Mouse (Mus musculus): ENCODE measurements around the gene Tmem268. TPM values are rescaled to one million over a fixed set of nuclear protein-coding genes. Genes with fewer than 3 reads are reported as not detected.

Tmem268 gene
- polyA plus RNA-seq, 1 experiment from 2014 or later = 11.6 TPM

GRCm38 (mm10) chr4:63556665-63557064 is 1.9 kb upstream of the Tmem268 start:
- no peak overlapping the region for H3K27ac ChIP-seq
- no peak overlapping the region for H3K4me3 ChIP-seq (replicated peaks)
- H3K4me2 ChIP-seq = no peak overlapping the region
- no peak overlapping the region for H3K9ac ChIP-seq (replicated peaks)
- 71% methylated on average over 5 of the region's 5 CpGs for WGBS
- H3K27me3 ChIP-seq = no peaks in the 10 kb centered on the region
- no peaks in the 10 kb centered on the region for H3K9me3 ChIP-seq
- H3K36me3 ChIP-seq = peaks cover 35% of the 10 kb centered on the region
- peaks cover 38% of the 10 kb centered on the region for H3K4me1 ChIP-seq (replicated peaks)
- ATAC-seq (ENCODE audit: insufficient number of reproducible peaks, insufficient read depth, low FRiP score, low TSS enrichment, low read depth) = no peak

- H3K4me1 ChIP-seq (replicated peaks) = peaks cover 45% of the 10 kb centered on the region
- ATAC-seq (ENCODE audit: insufficient number of reproducible peaks, insufficient read depth, low FRiP score, low TSS enrichment, low read depth) = no peak
- H3K9ac ChIP-seq (replicated peaks) = no peak overlapping the region
- peak overlapping the region; percentile 69 for H3K4me2 ChIP-seq
- H3K9me3 ChIP-seq = no peaks in the 10 kb centered on the region
- no peaks in the 10 kb centered on the region for H3K27me3 ChIP-seq
- peaks cover 30% of the 10 kb centered on the region for H3K36me3 ChIP-seq
- no peak overlapping the region for H3K27ac ChIP-seq
- 37% methylated on average over 16 of the region's 16 CpGs for WGBS
- H3K4me3 ChIP-seq (replicated peaks) = peak overlapping the region; percentile 70
Observed at GRCm38 (mm10) chr4:63557124-63558059, 1.2 kb upstream of the Tmem268 start.

- ATAC-seq (ENCODE audit: insufficient number of reproducible peaks, insufficient read depth, low FRiP score, low TSS enrichment, low read depth) = no peak; the same call in 1 of the 2 replicates
- H3K4me3 ChIP-seq (replicated peaks) = peak overlapping the region; percentile 70
- peak overlapping the region; percentile 87 for H3K9ac ChIP-seq (replicated peaks)
- H3K9me3 ChIP-seq = no peaks in the 10 kb centered on the region
- WGBS = 40% methylated on average over 9 of the region's 9 CpGs
- H3K27ac ChIP-seq = peak overlapping the region; percentile 75
- peaks cover 24% of the 10 kb centered on the region for H3K36me3 ChIP-seq
- H3K4me1 ChIP-seq (replicated peaks) = peaks cover 48% of the 10 kb centered on the region
- no peaks in the 10 kb centered on the region for H3K27me3 ChIP-seq
- peak overlapping the region; percentile 69 for H3K4me2 ChIP-seq
Observed at GRCm38 (mm10) chr4:63559127-63559697, 631 bp downstream of the Tmem268 start.

- Histone ChIP-seq H3K9me3 (no peaks in the 10 kb centered on the region), H3K4me3 (replicated peaks) (no peak overlapping the region), H3K9ac (replicated peaks) (no peak overlapping the region), H3K36me3 (peaks cover 18% of the 10 kb centered on the region), H3K4me2 (no peak overlapping the region), H3K27me3 (no peaks in the 10 kb centered on the region), H3K4me1 (replicated peaks) (peaks cover 48% of the 10 kb centered on the region), H3K27ac (no peak overlapping the region)
- ATAC-seq (ENCODE audit: insufficient number of reproducible peaks, insufficient read depth, low FRiP score, low TSS enrichment, low read depth) = no peak
- WGBS = 79% methylated on average over 8 of the region's 8 CpGs
Observed at GRCm38 (mm10) chr4:63560079-63560478, 1.5 kb downstream of the Tmem268 start.

GRCm38 (mm10) chr4:63561861-63562675 is 3.5 kb downstream of the Tmem268 start:
- Histone ChIP-seq H3K27ac (no peak overlapping the region), H3K27me3 (no peaks in the 10 kb centered on the region), H3K9me3 (no peaks in the 10 kb centered on the region), H3K4me3 (replicated peaks) (no peak overlapping the region), H3K9ac (replicated peaks) (no peak overlapping the region), H3K4me2 (no peak overlapping the region), H3K36me3 (peaks cover 23% of the 10 kb centered on the region), H3K4me1 (replicated peaks) (peaks cover 45% of the 10 kb centered on the region)
- ATAC-seq (ENCODE audit: insufficient number of reproducible peaks, insufficient read depth, low FRiP score, low TSS enrichment, low read depth) = no peak
- 79% methylated on average over 7 of the region's 7 CpGs for WGBS

GRCm38 (mm10) chr4:63562742-63563141 is 4.2 kb downstream of the Tmem268 start:
- Histone ChIP-seq H3K36me3 (peaks cover 23% of the 10 kb centered on the region), H3K9me3 (no peaks in the 10 kb centered on the region), H3K4me2 (no peak overlapping the region), H3K9ac (replicated peaks) (no peak overlapping the region), H3K27me3 (no peaks in the 10 kb centered on the region), H3K4me1 (replicated peaks) (peaks cover 39% of the 10 kb centered on the region), H3K4me3 (replicated peaks) (no peak overlapping the region), H3K27ac (no peak overlapping the region)
- no peak for ATAC-seq (ENCODE audit: insufficient number of reproducible peaks, insufficient read depth, low FRiP score, low TSS enrichment, low read depth)
- 89% methylated on average over 4 of the region's 4 CpGs for WGBS

- H3K9ac ChIP-seq (replicated peaks) = no peak overlapping the region
- no peak overlapping the region for H3K4me2 ChIP-seq
- no peak for ATAC-seq (ENCODE audit: insufficient number of reproducible peaks, insufficient read depth, low FRiP score, low TSS enrichment, low read depth)
- peaks cover 36% of the 10 kb centered on the region for H3K36me3 ChIP-seq
- no peak overlapping the region for H3K27ac ChIP-seq
- H3K4me1 ChIP-seq (replicated peaks) = peaks cover 17% of the 10 kb centered on the region
- H3K27me3 ChIP-seq = no peaks in the 10 kb centered on the region
- 90% methylated on average over 9 of the region's 10 CpGs for WGBS
- H3K9me3 ChIP-seq = no peaks in the 10 kb centered on the region
- no peak overlapping the region for H3K4me3 ChIP-seq (replicated peaks)
Observed at GRCm38 (mm10) chr4:63567712-63568390, 9.3 kb downstream of the Tmem268 start.

- ATAC-seq (ENCODE audit: insufficient number of reproducible peaks, insufficient read depth, low FRiP score, low TSS enrichment, low read depth) = no peak
- Histone ChIP-seq H3K36me3 (peaks cover 39% of the 10 kb centered on the region), H3K9me3 (no peaks in the 10 kb centered on the region), H3K27ac (no peak overlapping the region), H3K4me1 (replicated peaks) (peaks cover 17% of the 10 kb centered on the region), H3K27me3 (no peaks in the 10 kb centered on the region), H3K4me3 (replicated peaks) (no peak overlapping the region), H3K9ac (replicated peaks) (no peak overlapping the region), H3K4me2 (no peak overlapping the region)
- WGBS = 89% methylated on average over 8 of the region's 8 CpGs
Observed at GRCm38 (mm10) chr4:63569322-63569721, 10.7 kb downstream of the Tmem268 start.

- Histone ChIP-seq H3K4me1 (replicated peaks) (peaks cover 17% of the 10 kb centered on the region), H3K36me3 (peaks cover 38% of the 10 kb centered on the region), H3K9ac (replicated peaks) (no peak overlapping the region), H3K4me3 (replicated peaks) (no peak overlapping the region), H3K4me2 (no peak overlapping the region), H3K9me3 (no peaks in the 10 kb centered on the region), H3K27ac (peak overlapping the region; percentile 85), H3K27me3 (no peaks in the 10 kb centered on the region)
- ATAC-seq (ENCODE audit: insufficient number of reproducible peaks, insufficient read depth, low FRiP score, low TSS enrichment, low read depth) = no peak
- WGBS = 37% methylated on average over 7 of the region's 7 CpGs
Observed at GRCm38 (mm10) chr4:63570208-63570781, 11.7 kb downstream of the Tmem268 start.

- Histone ChIP-seq H3K9ac (replicated peaks) (no peak overlapping the region), H3K4me2 (no peak overlapping the region), H3K36me3 (peaks cover 31% of the 10 kb centered on the region), H3K4me3 (replicated peaks) (no peak overlapping the region), H3K27me3 (no peaks in the 10 kb centered on the region), H3K27ac (no peak overlapping the region), H3K9me3 (peaks cover 4% of the 10 kb centered on the region; the same call in 1 of the 2 replicates), H3K4me1 (replicated peaks) (peaks cover 17% of the 10 kb centered on the region)
- ATAC-seq (ENCODE audit: insufficient number of reproducible peaks, insufficient read depth, low FRiP score, low TSS enrichment, low read depth) = no peak
- WGBS = 91% methylated on average over 5 of the region's 5 CpGs
Observed at GRCm38 (mm10) chr4:63572621-63573020, 14.0 kb downstream of the Tmem268 start.
